Mouse (Mus musculus): ENCODE measurements around the gene Trappc6b.
"Not testable (repeated sequence)": the region's sequence is repeated elsewhere in the genome, so short reads cannot be mapped to it uniquely, and the experiment has no call there.

- TF ChIP-seq ETS1 (conservative IDR thresholded peaks at IDR 0.05; ENCODE audit: low read depth, low read length); POLR2A (IDR thresholded peaks at IDR 0.05; ENCODE audit: low read depth, low read length); MAFK (IDR thresholded peaks at IDR 0.05; ENCODE audit: insufficient replicate concordance, low read length); MYC (IDR thresholded peaks at IDR 0.05; ENCODE audit: low read depth, low read length); TCF12 (IDR thresholded peaks at IDR 0.05; ENCODE audit: low read depth, low read length); CTCF (conservative IDR thresholded peaks at IDR 0.05 in 1 of 2, IDR thresholded peaks at IDR 0.05 in 1 of 2; ENCODE audit: low read depth in 2 of 2, low read length in 2 of 2): not testable (repeated sequence)
These were observed 3.0 kb downstream of the Trappc6b start for GRCm38 (mm10) chr12:59058242-59058641.
